ENCODE assay signal across 8 mouse cellular contexts in genomic region chr9:57129641-57130040, GRCm38 (mm10). TPM values are rescaled to one million over a fixed set of nuclear protein-coding genes. Genes with fewer than 3 reads are reported as not detected.
A peak's percentile ranks its signal among the peaks of the same experiment; 100 is the strongest.
DNase-seq lines count a peak whose midpoint lies in the region; ATAC-seq and TF ChIP-seq lines count a peak whose summit lies in the region.

No protein-coding gene starts in this region.

- no peaks in the 10 kb centered on the region for H3K9me3 ChIP-seq in neural tube, embryonic 11.5 days (ENCODE audit: control insufficient read depth, low read length)
- no peaks in the 10 kb centered on the region for H3K9me3 ChIP-seq in liver, embryonic 14.5 days (ENCODE audit: control insufficient read depth, low read length)

- peak; percentile 24 for DNase-seq in cerebellum, adult 9-11 months
- no peak for DNase-seq in cerebellum, postnatal 36 days
- DNase-seq in neural tube, embryonic 11.5 days (ENCODE audit: low spot score) = no peak
- no peak for DNase-seq in neural tube, embryonic 10.5 days (ENCODE audit: extremely low spot score, low spot score)
- DNase-seq in liver, embryonic 14.5 days (ENCODE audit: low read depth in 3 of 3, low spot score in 3 of 3) = no peak
- DNase-seq in spleen, postnatal 10 days (ENCODE audit: low spot score in 2 of 2) = no peak
- no peak for DNase-seq in thymus, adult 2 months
- DNase-seq in cerebellum, postnatal 4 days (ENCODE audit: low spot score in 2 of 2) = no peak

- no peak overlapping the region for H3K27ac ChIP-seq in neural tube, embryonic 11.5 days (ENCODE audit: low read depth, low read length)
- no peak overlapping the region for H3K27ac ChIP-seq in liver, embryonic 14.5 days
- H3K27ac ChIP-seq in thymus, adult 2 months (ENCODE audit: control insufficient read depth, insufficient read depth, low read length) = no peak overlapping the region

- TF ChIP-seq CTCF in liver, embryonic 14.5 days (IDR thresholded peaks at IDR 0.05; ENCODE audit: low read depth) = no peak
- no peak for TF ChIP-seq CTCF in thymus, adult 2 months (IDR thresholded peaks at IDR 0.05; ENCODE audit: borderline replicate concordance, control insufficient read depth, extremely low read depth, insufficient read depth, low read length, poor library complexity)

- H3K36me3 ChIP-seq in neural tube, embryonic 11.5 days (ENCODE audit: control insufficient read depth, insufficient read depth, low read length) = peaks cover 6% of the 10 kb centered on the region
- peaks cover 35% of the 10 kb centered on the region for H3K36me3 ChIP-seq in liver, embryonic 14.5 days (replicated peaks; ENCODE audit: control insufficient read depth, insufficient read depth, low read depth)
- H3K36me3 ChIP-seq in thymus, adult 2 months (ENCODE audit: control insufficient read depth, insufficient read depth, low read length) = peaks cover 37% of the 10 kb centered on the region

- peaks cover 5% of the 10 kb centered on the region; the same call in 1 of the 2 replicates for H3K4me1 ChIP-seq in neural tube, embryonic 11.5 days (ENCODE audit: control insufficient read depth, insufficient read depth, low read length)
- peaks cover 0 to 8% of the 10 kb centered on the region in 2 experiments; a peak in 3 of 4 replicates for H3K4me1 ChIP-seq in liver, embryonic 14.5 days (replicated peaks; ENCODE audit: control insufficient read depth in 2 of 2, insufficient read depth in 2 of 2, low read length in 1 of 2)
- peaks cover 6% of the 10 kb centered on the region for H3K4me1 ChIP-seq in thymus, adult 2 months (replicated peaks; ENCODE audit: control insufficient read depth, insufficient read depth, low read length)

- H3K27me3 ChIP-seq in neural tube, embryonic 11.5 days (ENCODE audit: control insufficient read depth, insufficient read depth, low read length) = no peaks in the 10 kb centered on the region
- no peaks in the 10 kb centered on the region for H3K27me3 ChIP-seq in liver, embryonic 14.5 days (ENCODE audit: control insufficient read depth, insufficient read depth, low read length)
- no peaks in the 10 kb centered on the region for H3K27me3 ChIP-seq in thymus, adult 2 months (ENCODE audit: control insufficient read depth, insufficient read depth, low read length)

- H3K4me3 ChIP-seq in neural tube, embryonic 11.5 days (ENCODE audit: low read depth, low read length) = no peak overlapping the region
- peak overlapping the region in 1 of 2 experiments; percentile 64; a peak in 2 of 4 replicates for H3K4me3 ChIP-seq in liver, embryonic 14.5 days (ENCODE audit: insufficient read depth in 1 of 2, low read depth in 2 of 2, low read length in 2 of 2)
- no peak overlapping the region for H3K4me3 ChIP-seq in thymus, adult 2 months (ENCODE audit: control insufficient read depth, insufficient read depth, low read length)

- no peak for ATAC-seq in neural tube, embryonic 11.5 days (ENCODE audit: insufficient read depth, low FRiP score, low TSS enrichment)
- ATAC-seq in liver, embryonic 14.5 days (ENCODE audit: insufficient read depth) = no peak

- TF ChIP-seq POLR2A in thymus, adult 2 months (IDR thresholded peaks at IDR 0.05; ENCODE audit: control insufficient read depth, extremely low read depth, insufficient read depth, low read length, poor library complexity) = no peak

- H3K9ac ChIP-seq in neural tube, embryonic 11.5 days (ENCODE audit: low read length) = no peak overlapping the region
- peak overlapping the region; percentile 75 for H3K9ac ChIP-seq in liver, embryonic 14.5 days (replicated peaks)

- H3K4me2 ChIP-seq in neural tube, embryonic 11.5 days (ENCODE audit: low read depth) = peak overlapping the region; percentile 78
- H3K4me2 ChIP-seq in liver, embryonic 14.5 days (ENCODE audit: low read depth) = peak overlapping the region; percentile 92

- TF ChIP-seq EP300 in liver, embryonic 14.5 days (IDR thresholded peaks at IDR 0.05; ENCODE audit: low read depth) = no peak

RNA-seq across cellular contexts. Expression of gene Man2c1, which starts 0.8 kb away (rescaled TPM):
- 23.9 and 29.4 TPM in 2 replicates for polyA plus RNA-seq in neural tube, embryonic 11.5 days (2014; fragmentation: Nextera tagmentation; extraction: Ambion mirVana)
- polyA plus RNA-seq in liver, embryonic 14.5 days (2012; rRNA removed) = 27.1 and 35.4 TPM in 2 replicates
- 7.4 and 11.5 TPM in 2 replicates for polyA plus RNA-seq in liver, embryonic 14.5 days (2014; fragmentation: Nextera tagmentation; extraction: Ambion mirVana)
- 230 and 269 TPM in 2 replicates for polyA plus RNA-seq in thymus, adult 2 months (2012; rRNA removed)

RNA-seq across cellular contexts. Expression of gene Neil1, which starts 18.5 kb away (rescaled TPM):
- 6.6 TPM in 2 replicates for polyA plus RNA-seq in neural tube, embryonic 11.5 days (2014; fragmentation: Nextera tagmentation; extraction: Ambion mirVana)
- 1.4 and 1.5 TPM in 2 replicates for polyA plus RNA-seq in liver, embryonic 14.5 days (2012; rRNA removed)
- polyA plus RNA-seq in liver, embryonic 14.5 days (2014; fragmentation: Nextera tagmentation; extraction: Ambion mirVana) = 0.95 and 1.00 TPM in 2 replicates
- 47.2 and 49.1 TPM in 2 replicates for polyA plus RNA-seq in thymus, adult 2 months (2012; rRNA removed)

RNA-seq across cellular contexts. Expression of gene Commd4, which starts 28.5 kb away (rescaled TPM):
- 97.8 and 99.0 TPM in 2 replicates for polyA plus RNA-seq in neural tube, embryonic 11.5 days (2014; fragmentation: Nextera tagmentation; extraction: Ambion mirVana)
- 45.8 and 51.4 TPM in 2 replicates for polyA plus RNA-seq in liver, embryonic 14.5 days (2012; rRNA removed)
- polyA plus RNA-seq in liver, embryonic 14.5 days (2014; fragmentation: Nextera tagmentation; extraction: Ambion mirVana) = 57.1 and 65.2 TPM in 2 replicates
- 318 and 366 TPM in 2 replicates for polyA plus RNA-seq in thymus, adult 2 months (2012; rRNA removed)

RNA-seq across cellular contexts. Expression of gene Sin3a, which starts 57.8 kb away (rescaled TPM):
- 55.3 and 57.1 TPM in 2 replicates for polyA plus RNA-seq in neural tube, embryonic 11.5 days (2014; fragmentation: Nextera tagmentation; extraction: Ambion mirVana)
- polyA plus RNA-seq in liver, embryonic 14.5 days (2012; rRNA removed) = 20.5 and 21.6 TPM in 2 replicates
- polyA plus RNA-seq in liver, embryonic 14.5 days (2014; fragmentation: Nextera tagmentation; extraction: Ambion mirVana) = 14.9 and 16.9 TPM in 2 replicates
- 237 and 282 TPM in 2 replicates for polyA plus RNA-seq in thymus, adult 2 months (2012; rRNA removed)
